Mouse (Mus musculus) small intestine, adult 2 months (tissue): Measurements from ENCODE around the gene Ap2b1.
A peak's percentile ranks its signal among the peaks of the same experiment; 100 is the strongest.

Source experiments
- CTCF ChIP-seq: fragments of 200-500 bp; IDR thresholded peaks from 2 replicates; pipeline ENCODE4 v1.5.1; 2012; ENCODE audit warnings: low read depth, mild to moderate bottlenecking, control low read depth, inconsistent platforms, low read length, moderate library complexity, mixed read lengths; ENCODE audit not compliant: insufficient replicate concordance, insufficient read length; ENCODE audit errors: extremely low read depth
- POLR2A ChIP-seq: fragments of 200-500 bp; IDR thresholded peaks from 2 replicates; pipeline ENCODE4 v1.6.1; 2012; ENCODE audit warnings: low read depth, mild to moderate bottlenecking, control low read depth, inconsistent platforms, low read length, moderate library complexity

- TF ChIP-seq CTCF (no peak), POLR2A (peak; percentile 47)
Measured at GRCm38 (mm10) chr11:83302526-83303251, 3.9 kb downstream of the Ap2b1 start, which contains the start of gene Pex12.
